Mouse (Mus musculus): ENCODE measurements around the gene Umod.

Gene Umod

GRCm38 (mm10) chr7:119479256-119479655 is at the start of gene Umod:
Umod (minus strand) TSS chr7:119479282.
- H3K27me3 ChIP-seq (ENCODE audit: control insufficient read depth, insufficient read depth, low read length, poor library complexity, severe bottlenecking): no peaks in the 10 kb centered on the region
- H3K36me3 ChIP-seq (ENCODE audit: control insufficient read depth, insufficient read depth, low read length, poor library complexity, severe bottlenecking): no peaks in the 10 kb centered on the region
- DNase-seq (ENCODE audit: low read depth, low spot score): no peak

GRCm38 (mm10) chr7:119528617-119529016 is 49.5 kb upstream of the Umod start:
- H3K36me3 ChIP-seq (ENCODE audit: control insufficient read depth, insufficient read depth, low read length, poor library complexity, severe bottlenecking): no peaks in the 10 kb centered on the region
- H3K27me3 ChIP-seq (ENCODE audit: control insufficient read depth, insufficient read depth, low read length, poor library complexity, severe bottlenecking): no peaks in the 10 kb centered on the region
- no peak for DNase-seq (ENCODE audit: low read depth, low spot score)

- no peaks in the 10 kb centered on the region for H3K36me3 ChIP-seq (ENCODE audit: control insufficient read depth, insufficient read depth, low read length, poor library complexity, severe bottlenecking)
- H3K27me3 ChIP-seq (ENCODE audit: control insufficient read depth, insufficient read depth, low read length, poor library complexity, severe bottlenecking): no peaks in the 10 kb centered on the region
- DNase-seq (ENCODE audit: low read depth, low spot score): no peak
Measured at GRCm38 (mm10) chr7:119527548-119527947, 48.5 kb upstream of the Umod start.

- DNase-seq (ENCODE audit: low read depth, low spot score): no peak
- H3K36me3 ChIP-seq (ENCODE audit: control insufficient read depth, insufficient read depth, low read length, poor library complexity, severe bottlenecking): no peaks in the 10 kb centered on the region
Measured at GRCm38 (mm10) chr7:119527135-119527534, 48.1 kb upstream of the Umod start.

GRCm38 (mm10) chr7:119526486-119526885 is 47.4 kb upstream of the Umod start:
- DNase-seq (ENCODE audit: low read depth, low spot score): no peak
- H3K36me3 ChIP-seq (ENCODE audit: control insufficient read depth, insufficient read depth, low read length, poor library complexity, severe bottlenecking): no peaks in the 10 kb centered on the region
- H3K27me3 ChIP-seq (ENCODE audit: control insufficient read depth, insufficient read depth, low read length, poor library complexity, severe bottlenecking): no peaks in the 10 kb centered on the region

More at GRCm38 (mm10) chr7:119527135-119527534, 48.1 kb upstream of the Umod start:
- H3K27me3 ChIP-seq (ENCODE audit: control insufficient read depth, insufficient read depth, low read length, poor library complexity, severe bottlenecking): no peaks in the 10 kb centered on the region

- Histone ChIP-seq H3K36me3 (ENCODE audit: control insufficient read depth, insufficient read depth, low read length, poor library complexity, severe bottlenecking) (no peaks in the 10 kb centered on the region), H3K27me3 (ENCODE audit: control insufficient read depth, insufficient read depth, low read length, poor library complexity, severe bottlenecking) (no peaks in the 10 kb centered on the region)
- DNase-seq (ENCODE audit: low read depth, low spot score): no peak
Measured at GRCm38 (mm10) chr7:119525881-119526281, 46.8 kb upstream of the Umod start.

- H3K36me3 ChIP-seq (ENCODE audit: control insufficient read depth, insufficient read depth, low read length, poor library complexity, severe bottlenecking): no peaks in the 10 kb centered on the region
- DNase-seq (ENCODE audit: low read depth, low spot score): no peak
- H3K27me3 ChIP-seq (ENCODE audit: control insufficient read depth, insufficient read depth, low read length, poor library complexity, severe bottlenecking): no peaks in the 10 kb centered on the region
Measured at GRCm38 (mm10) chr7:119523389-119523788, 44.3 kb upstream of the Umod start, which contains the start of gene Pdilt. Pdilt (minus strand) TSS chr7:119523489.

GRCm38 (mm10) chr7:119522385-119522784 is 43.3 kb upstream of the Umod start:
- Histone ChIP-seq H3K36me3 (ENCODE audit: control insufficient read depth, insufficient read depth, low read length, poor library complexity, severe bottlenecking) (no peaks in the 10 kb centered on the region), H3K27me3 (ENCODE audit: control insufficient read depth, insufficient read depth, low read length, poor library complexity, severe bottlenecking) (no peaks in the 10 kb centered on the region)
- DNase-seq (ENCODE audit: low read depth, low spot score): no peak

- no peaks in the 10 kb centered on the region for H3K36me3 ChIP-seq (ENCODE audit: control insufficient read depth, insufficient read depth, low read length, poor library complexity, severe bottlenecking)
- DNase-seq (ENCODE audit: low read depth, low spot score): no peak
- H3K27me3 ChIP-seq (ENCODE audit: control insufficient read depth, insufficient read depth, low read length, poor library complexity, severe bottlenecking): no peaks in the 10 kb centered on the region
Measured at GRCm38 (mm10) chr7:119521816-119522215, 42.7 kb upstream of the Umod start.

GRCm38 (mm10) chr7:119519654-119520053 is 40.6 kb upstream of the Umod start:
- H3K36me3 ChIP-seq (ENCODE audit: control insufficient read depth, insufficient read depth, low read length, poor library complexity, severe bottlenecking): no peaks in the 10 kb centered on the region
- H3K27me3 ChIP-seq (ENCODE audit: control insufficient read depth, insufficient read depth, low read length, poor library complexity, severe bottlenecking): no peaks in the 10 kb centered on the region
- DNase-seq (ENCODE audit: low read depth, low spot score): peak; percentile 8

GRCm38 (mm10) chr7:119519163-119519562 is 40.1 kb upstream of the Umod start, which contains the start of gene Acsm5:
Acsm5 (plus strand) TSS chr7:119519463.
- DNase-seq (ENCODE audit: low read depth, low spot score): no peak
- H3K36me3 ChIP-seq (ENCODE audit: control insufficient read depth, insufficient read depth, low read length, poor library complexity, severe bottlenecking): no peaks in the 10 kb centered on the region
- no peaks in the 10 kb centered on the region for H3K27me3 ChIP-seq (ENCODE audit: control insufficient read depth, insufficient read depth, low read length, poor library complexity, severe bottlenecking)

GRCm38 (mm10) chr7:119516272-119516558 is 37.1 kb upstream of the Umod start:
- no peaks in the 10 kb centered on the region for H3K36me3 ChIP-seq (ENCODE audit: control insufficient read depth, insufficient read depth, low read length, poor library complexity, severe bottlenecking)
- DNase-seq (ENCODE audit: low read depth, low spot score): no peak
- H3K27me3 ChIP-seq (ENCODE audit: control insufficient read depth, insufficient read depth, low read length, poor library complexity, severe bottlenecking): no peaks in the 10 kb centered on the region

- peak; percentile 35 for DNase-seq (ENCODE audit: low read depth, low spot score)
- Histone ChIP-seq H3K27me3 (ENCODE audit: control insufficient read depth, insufficient read depth, low read length, poor library complexity, severe bottlenecking) (no peaks in the 10 kb centered on the region), H3K36me3 (ENCODE audit: control insufficient read depth, insufficient read depth, low read length, poor library complexity, severe bottlenecking) (no peaks in the 10 kb centered on the region)
Measured at GRCm38 (mm10) chr7:119515492-119516271, 36.6 kb upstream of the Umod start.

GRCm38 (mm10) chr7:119513056-119513455 is 34.0 kb upstream of the Umod start:
- H3K27me3 ChIP-seq (ENCODE audit: control insufficient read depth, insufficient read depth, low read length, poor library complexity, severe bottlenecking): no peaks in the 10 kb centered on the region
- DNase-seq (ENCODE audit: low read depth, low spot score): peak; percentile 3
- H3K36me3 ChIP-seq (ENCODE audit: control insufficient read depth, insufficient read depth, low read length, poor library complexity, severe bottlenecking): no peaks in the 10 kb centered on the region

- no peaks in the 10 kb centered on the region for H3K36me3 ChIP-seq (ENCODE audit: control insufficient read depth, insufficient read depth, low read length, poor library complexity, severe bottlenecking)
- DNase-seq (ENCODE audit: low read depth, low spot score): no peak
- H3K27me3 ChIP-seq (ENCODE audit: control insufficient read depth, insufficient read depth, low read length, poor library complexity, severe bottlenecking): no peaks in the 10 kb centered on the region
Measured at GRCm38 (mm10) chr7:119511143-119511542, 32.1 kb upstream of the Umod start.

Data from splenic B cell, adult 2 months (primary cell).